Mouse (Mus musculus): ENCODE measurements at regions not wholly inside any gene's neighbourhood (a gene's known extent, or its start where the extent isn't known, plus 50 kb on each side); places are given as distances from the start of the nearest gene placed in this dataset.

DNA sequence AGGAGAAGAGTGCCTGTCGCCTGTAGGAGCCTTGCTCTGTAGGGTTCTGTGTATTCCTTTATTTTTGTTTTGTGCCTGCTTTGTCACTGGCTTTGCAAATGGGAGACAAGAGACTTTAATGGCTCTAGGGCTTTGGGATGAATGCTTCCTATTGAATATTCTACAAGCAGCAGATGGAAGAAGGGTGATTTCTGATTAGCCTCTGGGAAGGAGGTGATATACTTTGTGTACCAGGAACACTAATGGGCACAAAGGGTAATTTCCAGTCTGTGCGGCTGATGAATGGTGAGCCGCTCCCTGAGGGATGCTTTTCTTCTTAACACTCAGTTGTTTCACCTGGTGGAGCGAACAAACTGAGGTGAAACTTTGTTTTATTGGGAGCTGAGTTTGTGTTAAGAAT, 435.5 kb downstream of the Bckdhb start:
- Histone ChIP-seq H3K36me3 (no peaks in the 10 kb centered on the region), H3K4me2 (no peak overlapping the region), H3K9ac (no peak overlapping the region), H3K27me3 (no peaks in the 10 kb centered on the region), H3K27ac (no peak overlapping the region), H3K4me1 (replicated peaks) (no peaks in the 10 kb centered on the region), H3K4me3 (no peak overlapping the region), H3K9me3 (replicated peaks) (no peaks in the 10 kb centered on the region)
- 77% methylated on average over 4 of the region's 4 CpGs for WGBS
- no peak for ATAC-seq (replicated peaks; ENCODE audit: insufficient number of reproducible peaks, insufficient read depth, low FRiP score, low read depth)

GRCm38 (mm10) chr9:84363478-84363877, 438.5 kb downstream of the Bckdhb start:
- H3K4me2 ChIP-seq, result no peak overlapping the region
- no peak overlapping the region for H3K4me3 ChIP-seq
- no peaks in the 10 kb centered on the region for H3K36me3 ChIP-seq
- H3K27ac ChIP-seq, result no peak overlapping the region
- H3K9ac ChIP-seq, result no peak overlapping the region
- H3K9me3 ChIP-seq (replicated peaks), result no peaks in the 10 kb centered on the region
- H3K27me3 ChIP-seq, result no peaks in the 10 kb centered on the region
- H3K4me1 ChIP-seq (replicated peaks), result no peaks in the 10 kb centered on the region
- ATAC-seq (replicated peaks; ENCODE audit: insufficient number of reproducible peaks, insufficient read depth, low FRiP score, low read depth), result no peak
- WGBS, result 87% methylated on average over 5 of the region's 5 CpGs

DNA sequence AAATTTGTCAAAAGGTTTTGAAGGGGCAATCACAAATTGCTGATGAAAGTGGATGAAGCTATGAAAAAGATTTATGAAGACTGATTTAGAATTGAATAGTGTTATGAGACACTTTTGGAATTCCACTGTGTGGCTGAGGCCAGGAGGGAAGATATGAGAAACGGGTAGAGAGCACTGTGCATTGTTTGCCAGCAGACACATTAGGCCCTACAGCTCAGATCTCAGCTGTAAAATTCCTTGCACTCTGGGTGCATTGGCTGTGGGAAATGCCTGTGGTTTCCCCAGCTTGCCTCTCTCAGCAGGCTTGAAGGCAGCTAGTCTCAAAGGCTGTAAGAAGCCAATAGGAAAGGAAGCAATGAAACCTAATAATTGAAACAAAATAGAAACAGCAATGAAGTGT, 444.3 kb downstream of the Bckdhb start:
- H3K4me1 ChIP-seq (replicated peaks), result no peaks in the 10 kb centered on the region
- ATAC-seq (replicated peaks; ENCODE audit: insufficient number of reproducible peaks, insufficient read depth, low FRiP score, low read depth), result no peak
- H3K4me3 ChIP-seq, result no peak overlapping the region
- H3K27me3 ChIP-seq, result no peaks in the 10 kb centered on the region
- H3K36me3 ChIP-seq, result no peaks in the 10 kb centered on the region
- 22% methylated on average over 1 of the region's 1 CpGs for WGBS
- no peak overlapping the region for H3K9ac ChIP-seq
- no peak overlapping the region for H3K27ac ChIP-seq
- H3K9me3 ChIP-seq (replicated peaks), result no peaks in the 10 kb centered on the region
- H3K4me2 ChIP-seq, result no peak overlapping the region

- Histone ChIP-seq H3K27me3 (no peaks in the 10 kb centered on the region), H3K27ac (no peak overlapping the region), H3K4me2 (no peak overlapping the region), H3K36me3 (no peaks in the 10 kb centered on the region), H3K4me1 (replicated peaks) (no peaks in the 10 kb centered on the region), H3K9me3 (replicated peaks) (no peaks in the 10 kb centered on the region), H3K4me3 (no peak overlapping the region), H3K9ac (no peak overlapping the region)
- WGBS, result 68% methylated on average over 4 of the region's 4 CpGs
- no peak for ATAC-seq (replicated peaks; ENCODE audit: insufficient number of reproducible peaks, insufficient read depth, low FRiP score, low read depth)
These were observed 445.3 kb downstream of the Bckdhb start for GRCm38 (mm10) chr9:84370260-84370659.

DNA sequence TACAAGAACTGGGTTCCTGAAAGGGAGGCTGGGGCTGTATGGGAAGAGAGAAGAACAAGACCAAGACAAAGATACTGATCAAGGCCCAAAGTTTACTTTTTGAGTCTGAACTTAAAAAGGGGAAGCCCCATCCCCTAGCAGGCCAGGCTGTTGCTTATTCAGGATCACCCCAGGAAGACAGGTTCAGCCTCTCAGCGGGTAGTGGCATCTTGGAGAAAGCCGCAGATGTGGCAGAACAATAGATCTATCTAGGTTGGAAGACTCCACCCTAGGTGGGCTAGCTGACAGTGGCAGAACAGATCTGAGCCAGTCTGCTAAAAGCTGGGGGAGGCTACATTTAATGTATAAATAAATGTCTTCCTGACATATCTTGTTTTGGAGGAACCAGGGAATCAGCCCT, 450.8 kb downstream of the Bckdhb start:
- Histone ChIP-seq H3K4me3 (no peak overlapping the region), H3K9me3 (replicated peaks) (no peaks in the 10 kb centered on the region), H3K4me2 (no peak overlapping the region), H3K27ac (no peak overlapping the region), H3K4me1 (replicated peaks) (no peaks in the 10 kb centered on the region), H3K9ac (no peak overlapping the region), H3K27me3 (no peaks in the 10 kb centered on the region), H3K36me3 (no peaks in the 10 kb centered on the region)
- 63% methylated on average over 2 of the region's 2 CpGs for WGBS
- ATAC-seq (replicated peaks; ENCODE audit: insufficient number of reproducible peaks, insufficient read depth, low FRiP score, low read depth), result no peak

GRCm38 (mm10) chr9:84376621-84377020, 451.7 kb downstream of the Bckdhb start:
- H3K27ac ChIP-seq, result no peak overlapping the region
- no peak overlapping the region for H3K4me2 ChIP-seq
- H3K9ac ChIP-seq, result no peak overlapping the region
- no peak for ATAC-seq (replicated peaks; ENCODE audit: insufficient number of reproducible peaks, insufficient read depth, low FRiP score, low read depth)
- 90% methylated on average over 6 of the region's 6 CpGs for WGBS
- no peaks in the 10 kb centered on the region for H3K36me3 ChIP-seq
- H3K27me3 ChIP-seq, result no peaks in the 10 kb centered on the region
- H3K4me1 ChIP-seq (replicated peaks), result no peaks in the 10 kb centered on the region
- H3K9me3 ChIP-seq (replicated peaks), result no peaks in the 10 kb centered on the region
- no peak overlapping the region for H3K4me3 ChIP-seq

- H3K9ac ChIP-seq, result no peak overlapping the region
- H3K27me3 ChIP-seq, result no peaks in the 10 kb centered on the region
- no peak overlapping the region for H3K4me3 ChIP-seq
- H3K36me3 ChIP-seq, result no peaks in the 10 kb centered on the region
- H3K4me2 ChIP-seq, result no peak overlapping the region
- no peak for ATAC-seq (replicated peaks; ENCODE audit: insufficient number of reproducible peaks, insufficient read depth, low FRiP score, low read depth)
- no peaks in the 10 kb centered on the region for H3K4me1 ChIP-seq (replicated peaks)
- H3K27ac ChIP-seq, result no peak overlapping the region
- no peaks in the 10 kb centered on the region for H3K9me3 ChIP-seq (replicated peaks)
These were observed 457.0 kb downstream of the Bckdhb start for GRCm38 (mm10) chr9:84381942-84382341.

GRCm38 (mm10) chr9:84389831-84390230, 464.9 kb downstream of the Bckdhb start:
- Histone ChIP-seq H3K9me3 (replicated peaks) (no peaks in the 10 kb centered on the region), H3K27ac (no peak overlapping the region), H3K4me2 (no peak overlapping the region), H3K36me3 (no peaks in the 10 kb centered on the region), H3K4me1 (replicated peaks) (no peaks in the 10 kb centered on the region), H3K4me3 (no peak overlapping the region), H3K9ac (no peak overlapping the region), H3K27me3 (no peaks in the 10 kb centered on the region)
- 82% methylated on average over 3 of the region's 3 CpGs for WGBS
- no peak for ATAC-seq (replicated peaks; ENCODE audit: insufficient number of reproducible peaks, insufficient read depth, low FRiP score, low read depth)

DNA sequence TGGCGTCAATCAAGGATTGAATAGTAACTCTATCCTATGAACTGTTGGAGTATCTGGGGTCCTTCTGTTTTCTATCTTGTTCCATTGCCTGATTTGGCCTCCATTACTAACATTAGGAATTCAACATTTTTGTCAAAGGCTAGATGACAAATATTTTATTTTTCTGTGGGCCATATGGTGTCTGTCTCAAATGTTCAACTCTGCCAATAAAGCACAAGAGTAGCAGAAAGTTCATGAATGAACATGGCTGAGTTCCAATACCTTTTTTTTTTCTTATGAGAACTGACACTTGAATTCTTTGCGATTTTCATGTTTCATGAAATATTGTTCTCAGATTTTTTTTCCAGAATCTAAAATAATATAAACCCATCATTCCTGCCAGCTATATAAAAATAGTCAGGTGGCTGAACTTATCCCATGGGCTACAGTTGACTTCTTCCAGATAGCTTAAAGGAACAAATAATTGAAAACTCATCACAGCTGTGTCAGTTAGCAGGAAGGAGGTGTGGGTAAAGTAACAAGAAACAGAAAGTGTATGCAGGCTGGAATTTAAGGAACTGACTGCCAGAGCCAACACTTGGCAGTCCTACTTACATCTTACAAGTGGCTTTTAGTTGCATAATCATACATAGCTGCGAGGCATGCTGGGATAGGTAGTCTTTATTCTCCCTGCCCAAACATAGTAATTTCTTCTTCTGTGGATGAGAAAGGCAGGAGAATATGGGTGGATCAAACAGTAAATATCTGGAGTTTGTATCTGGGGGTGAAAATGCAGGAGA, 469.8 kb downstream of the Bckdhb start:
- no peak for ATAC-seq (replicated peaks; ENCODE audit: insufficient number of reproducible peaks, insufficient read depth, low FRiP score, low read depth)

GRCm38 (mm10) chr9:84399481-84399880, 474.5 kb downstream of the Bckdhb start:
- ATAC-seq (replicated peaks; ENCODE audit: insufficient number of reproducible peaks, insufficient read depth, low FRiP score, low read depth), result no peak
- Histone ChIP-seq H3K9ac (no peak overlapping the region), H3K4me3 (no peak overlapping the region), H3K4me1 (replicated peaks) (no peaks in the 10 kb centered on the region), H3K9me3 (replicated peaks) (no peaks in the 10 kb centered on the region), H3K27ac (no peak overlapping the region), H3K4me2 (no peak overlapping the region), H3K36me3 (no peaks in the 10 kb centered on the region), H3K27me3 (no peaks in the 10 kb centered on the region)
- 67% methylated on average over 3 of the region's 3 CpGs for WGBS

More for the DNA sequence above, 469.8 kb downstream of the Bckdhb start:
- Histone ChIP-seq H3K4me2 (no peak overlapping the region), H3K27me3 (no peaks in the 10 kb centered on the region), H3K4me1 (replicated peaks) (no peaks in the 10 kb centered on the region), H3K36me3 (no peaks in the 10 kb centered on the region), H3K4me3 (no peak overlapping the region), H3K27ac (no peak overlapping the region), H3K9ac (no peak overlapping the region), H3K9me3 (replicated peaks) (no peaks in the 10 kb centered on the region)
- 71% methylated on average over 3 of the region's 3 CpGs for WGBS

DNA sequence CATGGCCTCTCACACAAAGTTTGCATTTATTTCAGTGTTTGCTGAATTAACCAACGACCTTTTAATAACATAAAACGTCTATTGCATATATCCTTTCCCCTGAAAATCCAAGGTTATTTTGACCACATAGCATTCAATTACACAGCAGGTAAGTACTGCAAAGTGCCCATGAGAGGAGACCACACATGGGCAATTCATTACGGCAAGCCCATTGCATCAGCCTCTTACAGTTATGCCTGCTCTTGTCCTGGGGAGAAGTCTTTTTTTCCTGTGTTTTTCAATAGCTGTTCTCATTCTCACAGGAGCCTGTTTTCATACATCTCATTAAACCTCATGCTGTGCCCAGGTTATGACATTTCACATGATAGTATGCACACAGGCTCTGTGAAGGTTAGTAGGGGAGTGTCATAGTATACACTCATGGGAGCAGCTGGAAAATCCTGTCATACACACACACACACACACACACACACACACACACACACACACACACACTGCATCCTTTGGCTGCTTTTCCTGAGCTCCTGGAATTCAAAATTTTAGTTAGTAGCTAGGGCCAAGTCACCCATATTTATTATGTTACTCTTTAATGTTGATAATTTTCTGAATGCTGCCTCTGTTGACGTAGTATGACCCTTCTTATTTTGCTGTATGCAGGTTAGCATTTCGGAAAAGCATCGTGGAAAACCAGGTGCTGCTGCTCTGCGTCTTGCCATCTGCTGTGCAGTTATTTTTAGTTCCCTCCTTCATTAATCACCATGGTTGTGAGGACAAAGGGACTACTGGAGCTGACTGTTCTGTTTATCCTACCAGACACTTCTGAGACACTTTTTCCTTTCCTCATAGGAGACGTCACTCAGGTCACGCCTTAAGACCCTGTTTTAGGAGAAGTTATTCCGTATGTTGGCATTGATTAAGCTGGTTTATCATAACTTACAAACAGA, 483.6 kb downstream of the Bckdhb start:
- Histone ChIP-seq H3K36me3 (no peaks in the 10 kb centered on the region), H3K4me3 (no peak overlapping the region), H3K27me3 (no peaks in the 10 kb centered on the region), H3K4me2 (peak overlapping the region; percentile 13; the same call in 1 of the 2 replicates), H3K27ac (no peak overlapping the region), H3K9me3 (replicated peaks) (no peaks in the 10 kb centered on the region), H3K4me1 (replicated peaks) (0 out of 2 replicates have a peak, but pooled peaks cover 3% of the 10 kb centered on the region), H3K9ac (no peak overlapping the region)
- ATAC-seq (replicated peaks; ENCODE audit: insufficient number of reproducible peaks, insufficient read depth, low FRiP score, low read depth), result no peak
- 37% methylated on average over 10 of the region's 10 CpGs for WGBS

Data from heart, embryonic 15.5 days (tissue).